Mouse (Mus musculus): ENCODE data around the gene Yeats2. TPM values are rescaled to one million over a fixed set of nuclear protein-coding genes. Genes with fewer than 3 reads are reported as not detected.

The Yeats2 gene
- total RNA-seq, 2 experiments from 2014 or later, result 18.1 to 29.7 TPM

DNA sequence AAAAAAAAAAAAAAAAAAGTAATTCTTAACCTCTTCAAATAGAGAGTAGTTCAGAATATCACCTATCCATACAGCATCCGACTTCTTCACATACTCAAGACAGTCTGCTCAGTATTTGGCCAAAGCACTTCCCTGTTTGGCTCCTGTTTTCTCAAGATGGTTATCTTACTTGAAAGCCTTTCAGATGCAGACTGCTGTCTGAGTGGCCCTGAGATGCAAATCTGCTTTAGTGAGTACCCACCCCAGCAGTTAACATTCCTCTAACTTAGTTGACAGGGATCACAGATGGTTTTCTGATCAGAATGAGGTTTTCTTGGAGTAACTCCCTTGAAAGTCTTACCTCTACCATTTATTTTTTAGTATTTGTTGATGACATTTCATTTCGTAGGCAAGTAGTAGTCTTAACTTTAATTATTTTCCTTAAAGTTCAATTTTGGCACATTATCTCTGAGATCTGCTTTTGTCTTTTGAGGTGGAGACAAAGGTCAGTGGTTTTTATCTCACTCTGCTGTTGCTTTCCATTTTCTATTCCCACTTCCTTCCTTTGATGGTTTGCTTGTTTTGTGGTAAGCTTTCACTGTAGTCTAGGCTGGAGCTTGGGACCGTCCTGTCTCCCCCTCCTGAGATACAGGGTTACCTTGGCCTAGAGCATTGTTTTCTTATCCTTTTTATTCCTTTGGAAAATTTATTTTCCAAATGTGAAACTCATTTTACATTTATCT lies 50.5 kb downstream of the Yeats2 start:
- DNase-seq, result no peak

DNA sequence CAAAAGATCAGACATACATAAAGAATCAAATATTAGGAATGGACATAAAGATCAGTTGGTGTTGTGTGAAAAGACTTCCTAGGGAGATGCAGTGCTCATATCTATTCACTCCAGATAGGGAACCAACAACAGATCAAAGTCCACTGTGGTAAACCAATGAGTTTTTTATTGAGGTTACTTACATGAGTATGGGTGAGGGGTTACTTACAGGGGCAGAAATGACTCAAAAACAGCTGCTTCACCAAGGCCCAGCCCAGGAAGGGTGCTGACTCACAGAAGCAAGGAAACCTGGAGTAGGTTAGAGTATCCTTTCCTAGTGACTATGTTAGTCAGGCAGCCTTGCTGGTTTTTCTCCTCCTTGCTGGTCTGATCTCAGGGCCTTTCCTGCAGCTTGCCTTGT lies 51.2 kb downstream of the Yeats2 start:
- DNase-seq, result no peak

DNA sequence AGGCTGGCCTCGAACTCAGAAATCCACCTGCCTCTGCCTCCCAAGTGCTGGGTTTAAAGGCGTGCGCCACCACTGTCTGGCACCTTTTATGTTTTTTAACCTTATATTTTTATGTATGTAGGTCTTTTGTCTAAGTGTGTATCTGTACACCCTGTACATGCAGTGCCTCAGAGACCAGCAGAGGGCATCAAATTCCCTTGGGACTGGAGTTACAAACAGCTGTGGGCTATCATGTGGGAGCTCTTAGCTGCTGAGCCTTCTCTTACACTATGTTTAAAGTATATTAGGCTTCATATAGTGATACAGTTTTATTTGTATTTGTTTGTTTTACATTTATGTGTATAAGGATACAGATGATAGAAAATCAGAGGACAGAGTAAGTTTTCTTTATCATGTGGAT lies 54.7 kb downstream of the Yeats2 start:
- DNase-seq, result no peak

DNA sequence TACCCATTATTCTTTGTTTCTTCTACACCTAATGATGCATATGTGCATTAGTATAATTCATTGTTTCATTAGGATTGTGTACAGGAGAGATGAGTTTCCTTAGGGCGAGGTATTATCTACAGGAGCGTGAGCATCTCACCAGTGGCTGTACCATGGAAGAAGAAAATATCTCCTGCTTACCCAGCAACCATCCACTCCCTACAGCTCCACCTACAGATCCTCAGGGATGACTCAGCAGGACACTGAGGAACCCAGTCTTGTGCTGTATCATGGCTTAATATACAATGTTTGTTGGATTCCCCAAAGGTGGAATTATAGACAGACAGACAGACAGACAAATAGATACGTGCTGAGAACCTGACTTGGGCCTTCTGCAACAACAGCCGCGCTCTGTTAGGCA lies 56.1 kb downstream of the Yeats2 start:
- DNase-seq, result no peak

DNA sequence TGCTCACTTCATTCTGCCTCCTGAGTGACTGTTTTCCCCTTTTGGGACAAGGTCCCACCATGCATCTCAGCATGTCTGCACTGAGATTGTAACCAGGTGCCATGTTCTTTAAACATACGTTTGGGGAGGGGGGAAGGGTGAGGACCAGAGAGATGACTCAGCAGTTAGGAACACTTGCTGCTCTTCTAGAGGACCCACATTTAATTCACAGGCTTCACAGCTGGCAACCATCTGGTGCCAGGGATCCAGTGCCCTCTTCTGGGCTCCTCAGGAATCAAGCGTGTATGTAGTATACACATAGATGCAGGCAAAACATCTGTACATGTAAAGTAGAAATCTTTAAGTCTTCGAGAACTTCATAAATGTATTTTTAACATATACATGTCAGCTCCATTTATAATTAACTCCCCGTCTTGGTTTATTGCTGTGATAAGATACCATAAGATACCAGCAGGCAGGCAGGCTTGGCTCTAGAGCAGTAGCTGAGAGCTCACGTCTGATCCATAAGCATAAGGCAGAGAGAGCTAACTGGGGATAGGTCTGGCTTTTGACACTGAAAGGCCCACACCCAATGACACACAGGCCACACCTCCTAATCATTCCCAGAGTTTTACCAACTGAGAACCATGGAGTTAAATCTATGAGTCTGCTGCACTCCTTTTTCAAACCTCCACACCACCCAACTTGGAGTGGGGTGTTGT lies 58.8 kb downstream of the Yeats2 start:
- DNase-seq, result no peak

DNA sequence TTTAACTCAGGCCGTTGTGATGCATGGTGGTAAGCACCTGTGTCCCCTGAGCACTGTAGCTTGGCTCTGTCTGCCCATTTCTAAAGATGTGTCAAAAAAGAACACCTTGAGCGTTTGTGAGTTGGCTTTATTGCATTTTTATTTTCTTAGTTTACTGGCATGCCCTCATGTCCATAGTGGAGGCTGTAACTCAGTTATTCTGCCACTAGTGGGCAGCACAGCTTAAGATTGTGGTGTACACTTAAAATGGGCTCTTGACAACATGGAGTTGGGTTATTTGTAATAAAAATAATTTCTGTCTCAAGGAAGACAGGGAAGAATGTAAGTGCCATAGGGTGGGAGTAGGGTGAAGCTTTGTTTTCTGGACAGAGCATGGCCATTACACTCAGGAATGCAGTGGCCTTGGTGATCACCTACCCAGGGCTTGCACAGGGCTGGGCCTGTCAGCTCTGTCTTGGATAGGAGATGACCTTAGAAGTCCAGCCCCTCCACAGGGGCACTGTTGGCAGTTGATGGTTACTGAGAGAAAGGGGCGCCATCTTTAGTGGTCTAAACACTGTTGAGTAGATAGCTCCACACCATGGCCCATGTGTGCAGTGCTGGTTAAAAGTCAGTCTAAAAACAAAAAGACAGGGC lies 72.8 kb downstream of the Yeats2 start:
- peak; percentile 30 for DNase-seq

DNA sequence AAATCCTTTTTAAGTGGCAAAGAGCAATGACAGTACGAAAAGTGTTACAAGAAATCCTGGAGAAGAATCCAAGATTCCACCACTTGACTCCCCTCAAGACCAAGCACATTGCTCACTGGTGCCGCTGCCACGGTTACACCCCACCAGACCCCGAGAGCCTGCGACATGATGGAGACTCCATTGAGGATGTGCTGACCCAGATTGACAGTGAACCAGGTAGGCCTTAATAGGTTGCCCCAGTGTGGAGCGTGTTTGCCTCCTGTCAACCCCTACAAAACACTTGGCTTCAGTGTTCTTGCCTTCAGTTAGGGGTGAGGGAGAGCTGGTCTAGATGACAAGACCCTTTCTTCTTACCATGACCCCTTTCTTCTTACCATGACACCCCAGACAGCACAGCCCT lies 81.9 kb downstream of the Yeats2 start:
- no peak for DNase-seq

DNA sequence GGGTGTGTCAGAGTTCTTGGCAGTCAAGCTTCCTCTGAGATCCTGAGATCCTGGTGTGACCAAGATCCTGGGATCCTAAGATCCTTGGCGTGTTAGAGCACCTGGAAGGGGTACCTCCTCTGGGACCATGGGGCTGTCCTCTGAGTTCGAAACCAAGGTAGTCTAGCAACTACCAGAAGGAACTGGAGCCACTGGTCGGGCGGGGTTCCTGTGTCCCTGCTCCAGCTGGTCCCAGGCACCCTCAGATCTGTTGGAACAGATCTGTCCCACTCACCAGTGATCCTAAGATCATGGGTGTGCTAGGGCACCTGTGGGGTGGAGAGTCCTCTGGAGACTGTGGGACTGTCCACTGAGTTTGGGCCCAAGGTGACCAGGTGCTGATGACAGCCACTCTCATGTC lies 85.8 kb downstream of the Yeats2 start:
- DNase-seq, result no peak

DNA sequence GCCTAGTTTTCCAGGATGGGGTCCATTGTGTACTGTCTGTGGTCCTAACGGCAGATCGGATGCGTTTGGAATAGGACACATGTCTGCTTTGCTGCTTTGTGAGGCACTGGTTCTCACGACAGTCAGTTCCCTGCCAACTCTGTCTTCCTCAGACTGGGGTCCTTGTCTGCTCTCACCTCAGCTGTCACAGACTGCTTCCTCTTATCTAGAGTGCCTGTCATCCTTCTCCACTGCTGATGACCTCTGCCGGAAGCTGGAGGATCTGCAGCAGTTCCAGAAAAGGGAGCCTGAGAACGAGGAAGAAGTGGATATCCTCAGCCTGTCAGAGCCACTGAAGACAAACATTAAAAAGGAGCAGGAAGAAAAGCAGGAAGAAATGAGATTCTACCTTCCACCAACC lies 86.6 kb downstream of the Yeats2 start:
- no peak for DNase-seq

DNA sequence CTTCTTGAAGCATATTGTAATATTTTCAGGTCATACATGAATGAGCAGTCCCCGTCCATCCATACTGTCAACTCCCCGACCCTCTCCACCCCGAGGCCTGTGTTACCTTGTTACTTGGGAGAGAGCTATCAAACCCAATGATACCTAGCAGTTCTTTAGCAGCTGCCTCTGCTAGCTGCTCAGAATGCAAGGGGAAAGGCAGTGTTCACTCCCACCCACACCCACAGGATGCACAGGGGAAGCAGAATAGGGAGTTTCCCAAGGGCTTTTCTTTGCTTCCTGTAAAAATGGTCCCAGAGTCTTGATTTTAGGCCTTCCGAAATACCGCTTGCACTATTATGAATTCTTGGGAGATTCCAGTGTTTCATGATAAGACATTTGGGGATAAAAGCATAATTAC lies 87.3 kb downstream of the Yeats2 start:
- DNase-seq, result no peak

DNA sequence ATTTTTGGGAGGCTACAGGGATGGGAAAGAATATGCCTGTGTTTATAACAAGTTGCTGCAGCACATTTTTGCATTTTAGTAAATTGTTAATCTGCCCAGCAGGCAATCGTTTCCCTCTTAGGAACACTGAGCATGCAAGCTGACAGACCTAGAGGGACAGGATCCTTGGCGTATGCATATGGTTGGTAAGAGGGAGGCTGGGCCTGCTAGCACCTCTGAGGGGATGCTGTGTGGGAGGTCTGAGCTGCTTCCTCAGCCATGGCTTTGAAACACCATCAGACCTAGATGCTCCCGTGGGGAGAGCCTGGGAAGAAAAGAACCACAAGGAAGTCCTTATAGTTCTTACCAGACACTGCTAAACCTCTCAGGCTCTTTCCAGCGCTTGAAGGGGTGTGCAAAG lies 93.5 kb downstream of the Yeats2 start:
- no peak for DNase-seq

DNA sequence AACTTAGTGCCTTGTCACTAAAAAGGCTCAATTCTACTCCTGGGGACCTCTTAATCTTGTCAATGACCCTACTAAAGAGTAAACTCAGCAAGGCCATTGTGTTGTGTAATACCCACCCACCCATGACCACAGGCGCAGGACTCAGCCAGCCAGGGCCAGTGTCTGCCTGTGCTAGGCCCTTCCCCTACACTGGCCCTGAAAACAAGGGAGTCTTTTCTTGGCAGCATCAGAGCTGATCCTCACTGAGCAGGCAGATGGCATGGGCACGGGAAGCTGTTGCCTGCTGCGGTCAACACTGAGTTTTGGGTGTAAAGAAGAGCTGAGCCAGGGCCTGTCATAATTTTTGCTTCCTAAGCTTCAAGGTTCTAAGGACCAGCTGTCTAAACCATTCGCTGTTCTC lies 96.6 kb downstream of the Yeats2 start:
- no peak for DNase-seq

DNA sequence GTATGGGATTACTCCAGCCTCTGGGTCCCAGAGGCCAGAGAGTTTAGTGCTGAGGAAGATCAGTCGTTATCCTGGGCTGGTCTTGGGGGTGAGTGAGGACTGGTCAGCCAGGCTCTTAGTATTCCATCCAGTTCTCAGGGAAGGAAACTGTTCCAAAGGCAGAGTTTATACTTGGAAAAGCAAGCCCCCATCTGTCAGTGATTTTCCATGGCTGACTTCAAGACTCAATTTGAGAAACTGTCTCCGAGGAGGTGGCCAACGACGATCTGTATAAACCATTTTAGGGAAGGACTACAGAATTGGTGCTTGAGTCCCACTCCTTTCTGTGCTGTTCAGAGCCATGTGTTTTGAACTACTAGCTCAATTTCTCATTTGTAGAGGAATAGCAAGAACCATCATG lies 97.8 kb downstream of the Yeats2 start:
- no peak for DNase-seq

DNA sequence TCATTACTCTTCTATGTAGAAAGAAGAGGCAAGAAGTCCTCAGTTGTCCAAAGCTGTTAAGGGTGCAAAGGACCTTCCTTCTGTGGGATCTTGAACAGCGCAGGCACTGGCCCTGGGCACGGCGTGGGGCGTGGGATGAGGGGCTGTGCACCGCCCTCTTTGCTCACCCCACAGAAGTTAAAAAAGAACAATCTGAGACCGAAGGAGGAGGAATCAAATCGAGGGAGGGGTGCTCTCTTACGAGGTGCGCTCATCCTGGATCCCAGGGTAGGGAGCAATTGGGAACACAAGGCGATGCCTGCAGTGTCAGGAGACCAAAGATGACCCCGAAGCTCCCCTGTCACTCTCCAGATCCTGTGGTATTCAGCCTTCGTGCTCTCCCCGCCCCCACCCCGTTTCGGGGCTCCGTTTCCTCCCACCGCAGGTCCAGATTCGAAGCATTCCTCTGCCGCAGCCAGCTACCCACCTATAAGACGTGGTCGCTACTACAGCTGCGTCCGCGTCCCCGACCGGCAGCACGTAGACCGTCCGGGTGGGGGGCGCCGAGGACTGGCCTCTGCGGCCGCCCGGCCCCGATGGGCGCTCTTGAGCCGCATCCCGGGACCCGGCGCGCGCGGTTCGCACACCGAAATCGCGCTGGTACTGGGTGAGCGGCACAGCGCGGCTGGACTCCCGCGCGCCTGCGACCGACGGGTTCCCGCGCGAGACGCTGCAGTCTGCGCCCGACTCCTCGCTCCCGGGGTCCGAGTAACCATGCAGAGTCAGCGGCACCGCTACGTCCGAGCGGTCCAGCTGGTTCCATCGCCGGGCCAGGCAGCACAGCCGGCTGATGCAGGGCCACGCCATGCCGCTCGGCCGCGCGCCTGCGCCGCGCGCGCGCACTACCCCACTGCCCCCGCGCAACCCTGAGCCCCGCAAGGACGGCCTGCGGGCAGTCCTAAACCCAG lies 99.9 kb downstream of the Yeats2 start, which contains the start of gene Map6d1:
TSS of gene Map6d1 (minus strand) at position 891 of the 947 bp plus-strand sequence.
- DNase-seq, result peak; percentile 52

DNA sequence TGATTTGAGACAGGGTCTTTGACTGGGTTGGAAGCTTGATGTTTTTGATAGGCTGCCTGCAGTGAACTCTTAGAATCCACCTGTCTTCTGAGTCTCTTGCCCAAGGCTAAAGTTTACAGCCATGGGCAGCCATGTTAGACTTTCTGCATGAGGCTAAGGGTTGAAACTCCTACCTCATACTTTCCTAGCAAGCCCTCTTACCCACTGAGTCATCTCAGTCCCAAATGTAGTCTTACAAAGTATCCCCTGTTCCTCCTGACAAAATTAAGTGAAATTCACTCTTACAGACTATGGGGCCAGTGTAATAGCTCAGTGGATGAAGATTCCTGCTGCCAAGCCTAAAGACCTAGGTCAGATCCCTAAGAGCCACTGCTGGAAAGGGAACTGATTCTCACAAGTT lies 106.2 kb downstream of the Yeats2 start:
- DNase-seq, result no peak

DNA sequence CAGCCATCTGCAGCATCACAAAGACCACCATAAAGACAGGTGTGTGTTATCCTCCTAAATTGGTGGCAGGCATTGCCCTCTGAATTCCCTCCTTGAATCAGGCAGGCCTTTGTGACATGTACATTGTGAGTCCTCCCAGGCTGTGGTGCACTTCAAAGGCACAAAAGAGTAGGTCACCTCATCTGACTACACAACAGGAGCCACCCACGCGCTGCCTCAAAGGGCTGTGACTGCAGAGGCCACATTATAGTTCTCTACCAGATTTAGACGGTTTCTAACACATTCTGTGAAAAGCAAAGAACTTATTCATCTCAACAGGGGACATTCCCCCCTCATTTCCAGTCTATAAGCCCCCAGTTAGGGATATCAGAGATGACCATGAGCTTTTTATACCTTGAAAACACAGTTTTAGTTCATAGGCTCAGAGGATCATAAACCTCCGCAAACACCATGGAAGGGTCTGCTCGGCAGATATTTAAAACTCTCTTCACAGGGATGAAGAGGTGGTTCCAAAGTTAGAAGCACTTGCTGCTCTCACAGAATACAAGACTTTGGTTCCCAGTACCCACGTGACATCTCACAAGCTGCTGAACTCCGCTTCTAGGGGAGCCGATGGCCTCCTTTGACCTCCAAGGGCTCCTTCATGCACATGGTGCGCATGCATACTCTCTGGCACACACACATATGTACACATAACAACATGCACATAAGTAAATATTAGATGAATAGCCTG lies 107.7 kb downstream of the Yeats2 start:
- DNase-seq, result no peak

DNA sequence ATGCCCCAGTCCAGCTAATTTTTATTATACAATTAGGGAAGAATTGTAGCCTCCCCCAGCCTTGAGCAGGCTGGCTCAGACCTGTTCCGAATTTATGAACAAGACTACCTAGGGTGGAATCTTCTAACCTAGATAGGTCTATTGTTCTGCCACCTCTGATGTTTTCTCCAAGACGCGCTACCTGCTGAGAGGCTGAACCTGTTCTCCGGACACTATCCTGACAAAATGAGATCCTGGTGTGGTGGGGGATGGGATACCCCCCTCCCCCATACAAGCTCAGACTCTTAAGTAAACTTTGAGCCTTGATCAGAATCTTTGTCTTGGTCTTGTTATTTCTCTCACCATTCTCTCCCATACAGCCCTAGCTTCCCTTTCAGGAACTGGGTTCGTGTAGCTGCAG lies 117.1 kb downstream of the Yeats2 start:
- no peak for DNase-seq

DNA sequence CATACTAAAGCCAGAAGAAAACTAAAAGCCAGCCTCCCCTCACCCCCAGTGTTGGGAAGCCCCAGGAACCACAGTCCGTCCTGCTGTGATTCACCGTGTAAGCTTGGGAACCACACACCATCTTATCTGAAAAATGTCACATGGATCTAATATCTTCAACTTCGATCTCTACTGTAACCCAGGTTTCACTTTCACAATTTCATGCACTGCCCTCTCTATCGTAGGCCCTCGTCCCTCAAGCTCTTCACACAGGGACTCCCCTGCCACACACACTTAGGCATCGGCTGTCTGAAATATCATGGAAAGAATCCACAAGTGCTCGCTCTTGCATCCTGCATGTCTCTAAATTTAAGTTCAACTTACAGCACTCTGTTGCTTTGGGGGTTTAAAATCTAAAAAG lies 124.2 kb downstream of the Yeats2 start:
- no peak for DNase-seq

DNA sequence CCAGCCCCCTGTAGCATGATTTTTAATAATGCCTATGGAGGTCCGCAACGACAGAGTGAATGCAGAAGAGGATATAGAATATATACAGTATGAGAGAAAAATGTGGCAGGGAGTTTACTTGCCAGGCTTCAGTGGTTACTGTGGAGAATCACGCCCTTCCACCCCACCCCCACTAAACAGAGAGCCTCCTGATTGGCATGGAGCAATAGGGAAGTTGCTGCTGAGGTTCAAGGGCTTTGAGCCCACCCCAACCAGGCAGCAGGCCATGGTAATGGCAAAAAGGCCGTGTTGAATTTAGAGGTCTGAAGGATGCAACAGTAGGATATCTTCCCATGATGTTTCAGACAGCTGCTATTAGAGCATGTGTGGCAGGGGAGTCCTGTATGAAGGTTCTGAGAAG lies 130.5 kb downstream of the Yeats2 start:
- DNase-seq, result no peak

DNA sequence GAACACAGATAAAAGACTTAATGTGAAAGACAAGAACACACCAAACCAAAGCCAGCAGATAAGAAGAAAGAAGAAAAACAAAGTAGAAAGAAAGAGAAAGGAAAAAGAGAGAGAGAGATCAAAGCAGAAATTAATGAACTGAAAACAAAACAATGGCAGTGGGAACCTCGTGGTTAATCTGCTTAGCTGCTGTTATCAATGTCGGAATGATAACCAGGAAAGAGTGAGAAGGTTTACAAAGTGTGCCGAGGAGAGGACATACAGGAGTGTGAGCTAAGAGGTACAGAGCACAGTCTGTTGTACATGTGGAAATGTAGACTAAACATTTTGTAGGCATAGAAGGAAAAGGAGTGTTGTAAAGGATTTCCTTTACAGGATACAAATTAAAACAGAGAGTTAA lies 132.1 kb downstream of the Yeats2 start:
- DNase-seq, result no peak

DNA sequence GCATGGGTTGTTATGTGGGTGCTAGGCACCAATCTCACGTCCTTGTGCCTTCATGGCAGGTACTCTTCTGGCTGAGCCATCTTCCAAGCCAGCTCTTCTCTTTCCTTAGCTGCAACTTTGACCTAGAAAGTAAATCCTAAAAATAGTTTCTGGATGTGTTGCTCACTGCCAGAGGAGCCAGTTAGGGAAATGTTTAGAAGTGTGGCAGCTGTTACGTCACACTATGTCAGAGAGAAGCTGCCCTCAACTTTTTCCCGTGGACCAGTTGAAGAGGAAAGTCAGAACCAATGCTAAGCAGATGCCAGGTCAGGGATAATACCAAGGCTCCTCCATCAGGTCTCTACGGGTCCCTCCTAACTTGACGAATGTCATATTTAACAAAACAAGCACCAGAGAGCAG lies 138.5 kb downstream of the Yeats2 start:
- no peak for DNase-seq

DNA sequence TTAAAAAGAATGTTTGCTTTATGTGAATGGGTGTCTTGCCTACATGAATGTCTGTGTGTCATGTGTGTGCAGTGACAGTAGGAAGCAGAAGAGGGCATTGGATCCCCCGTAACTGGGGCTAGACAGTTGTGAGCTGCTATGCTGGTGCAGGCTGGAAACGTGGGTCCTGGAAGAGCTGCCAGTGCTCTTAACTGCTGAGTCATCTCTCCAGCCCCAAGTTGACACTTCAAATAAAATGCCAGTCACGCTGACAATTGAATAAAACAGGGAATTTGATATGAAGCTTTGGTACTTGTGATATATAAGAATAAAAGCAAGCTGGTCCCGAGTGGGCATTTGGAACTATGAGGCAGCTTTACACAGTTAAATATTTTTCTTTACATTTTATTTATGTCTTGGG lies 139.4 kb downstream of the Yeats2 start:
- DNase-seq, result no peak
